16 mouse cellular contexts compared by ENCODE assay signal in the genomic region with DNA sequence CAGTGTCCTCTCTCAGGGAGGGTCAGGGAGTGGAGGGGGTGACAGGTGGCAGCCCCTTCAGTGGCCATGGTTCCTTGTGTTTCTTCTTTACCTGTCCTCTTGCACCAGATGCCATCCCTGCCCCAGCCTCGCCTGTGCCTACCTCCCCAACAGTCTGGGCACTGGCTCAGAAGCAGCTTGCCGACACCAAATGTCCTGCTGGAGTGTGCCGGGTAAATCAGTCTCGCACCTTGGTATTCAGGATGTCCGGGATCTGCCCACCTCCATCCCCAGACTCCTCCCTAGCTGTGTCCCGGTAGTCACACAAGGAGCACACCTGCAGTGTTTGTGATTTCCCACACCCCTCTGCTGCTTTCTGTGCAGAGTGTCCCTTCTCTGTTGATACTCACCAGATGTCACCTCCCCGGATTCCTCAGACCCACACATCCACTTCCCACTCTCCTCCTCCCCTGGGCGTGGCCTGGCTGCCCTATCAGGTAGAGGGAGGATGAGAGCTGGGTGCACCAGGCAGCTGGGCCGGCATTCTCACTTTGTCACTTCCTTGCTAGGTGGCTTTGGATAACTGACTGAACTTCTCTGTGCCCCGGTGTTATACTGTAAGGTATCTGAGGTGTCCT. TPM values are rescaled to one million over a fixed set of nuclear protein-coding genes. Genes with fewer than 3 reads are reported as not detected.
DNase-seq lines count a peak whose midpoint lies in the region; ATAC-seq and TF ChIP-seq lines count a peak whose summit lies in the region.
"Had no signal": no experiment of that assay in that cellular context is flagged by ENCODE, and none has a peak within 500 bp of the region (broad histone marks: within the 10 kb centered on the region; RNA-seq: fewer than 3 reads in every experiment).

No protein-coding gene starts in this region.

- no peak overlapping the region for H3K4me2 ChIP-seq in embryonic facial prominence, embryonic 13.5 days
- no peak overlapping the region for H3K4me2 ChIP-seq in intestine, embryonic 16.5 days (ENCODE audit: low read depth, low read length)
- H3K4me2 ChIP-seq in midbrain, postnatal 0 days (ENCODE audit: low read depth, low read length, poor library complexity, severe bottlenecking) = no peak overlapping the region
- H3K4me2 ChIP-seq: forebrain, embryonic 13.5 days; limb, embryonic 13.5 days had no signal

- no peak for TF ChIP-seq POLR2A in cerebellum, adult 2 months (IDR thresholded peaks at IDR 0.05; ENCODE audit: borderline replicate concordance, insufficient read depth, low read length)

- peaks cover 84% of the 10 kb centered on the region for H3K36me3 ChIP-seq in embryonic facial prominence, embryonic 13.5 days
- peaks cover 82% of the 10 kb centered on the region for H3K36me3 ChIP-seq in embryonic facial prominence, embryonic 10.5 days (replicated peaks)
- peaks cover 13% of the 10 kb centered on the region for H3K36me3 ChIP-seq in intestine, embryonic 16.5 days (ENCODE audit: control insufficient read depth, insufficient read depth, low read length)
- peaks cover 60% of the 10 kb centered on the region for H3K36me3 ChIP-seq in midbrain, postnatal 0 days (ENCODE audit: insufficient read depth, low read length)

- no peak for TF ChIP-seq CTCF in cerebellum, adult 2 months (IDR thresholded peaks at IDR 0.05; ENCODE audit: borderline replicate concordance, insufficient read depth, low read depth, low read length)
- no peak for TF ChIP-seq CTCF in midbrain, postnatal 0 days (IDR thresholded peaks at IDR 0.05)

- no peak overlapping the region for H3K27ac ChIP-seq in embryonic facial prominence, embryonic 13.5 days
- no peak overlapping the region for H3K27ac ChIP-seq in embryonic facial prominence, embryonic 10.5 days (replicated peaks)
- H3K27ac ChIP-seq in cerebellum, adult 2 months (ENCODE audit: insufficient read depth, low read length) = peak overlapping the region; percentile 74
- no peak overlapping the region for H3K27ac ChIP-seq in intestine, embryonic 16.5 days (ENCODE audit: low read length)
- no peak overlapping the region for H3K27ac ChIP-seq in midbrain, postnatal 0 days (ENCODE audit: low read depth, low read length)
- H3K27ac ChIP-seq: forebrain, embryonic 13.5 days; limb, embryonic 13.5 days had no signal

- no peak overlapping the region for H3K4me3 ChIP-seq in embryonic facial prominence, embryonic 13.5 days
- no peak overlapping the region for H3K4me3 ChIP-seq in embryonic facial prominence, embryonic 10.5 days
- H3K4me3 ChIP-seq in cerebellum, adult 2 months (replicated peaks; ENCODE audit: insufficient read depth, low read depth, low read length) = no peak overlapping the region
- H3K4me3 ChIP-seq in intestine, embryonic 16.5 days (ENCODE audit: low read length) = no peak overlapping the region
- no peak overlapping the region for H3K4me3 ChIP-seq in midbrain, postnatal 0 days (ENCODE audit: low read depth, low read length)
- H3K4me3 ChIP-seq: forebrain, embryonic 13.5 days; limb, embryonic 13.5 days had no signal

- whole genome bisulfite sequencing in embryonic facial prominence, embryonic 13.5 days = 69% methylated on average over 10 of the region's 10 CpGs
- 77% methylated on average over 10 of the region's 10 CpGs for WGBS in embryonic facial prominence, embryonic 10.5 days
- 21% methylated on average over 10 of the region's 10 CpGs for WGBS in cerebellum, adult 2 months
- 48% methylated on average over 10 of the region's 10 CpGs for WGBS in intestine, embryonic 16.5 days
- 78% methylated on average over 10 of the region's 10 CpGs for WGBS in midbrain, postnatal 0 days

- H3K27me3 ChIP-seq in embryonic facial prominence, embryonic 13.5 days = no peaks in the 10 kb centered on the region
- no peaks in the 10 kb centered on the region for H3K27me3 ChIP-seq in embryonic facial prominence, embryonic 10.5 days (replicated peaks; ENCODE audit: low read depth, poor library complexity, severe bottlenecking)
- no peaks in the 10 kb centered on the region for H3K27me3 ChIP-seq in cerebellum, adult 2 months (ENCODE audit: control insufficient read depth, insufficient read depth, low read length)
- no peaks in the 10 kb centered on the region for H3K27me3 ChIP-seq in intestine, embryonic 16.5 days (replicated peaks; ENCODE audit: control insufficient read depth, insufficient read depth, low read length)
- H3K27me3 ChIP-seq in midbrain, postnatal 0 days (ENCODE audit: insufficient read depth, low read length) = no peaks in the 10 kb centered on the region
- H3K27me3 ChIP-seq: forebrain, embryonic 13.5 days; limb, embryonic 13.5 days had no signal

- no peaks in the 10 kb centered on the region for H3K9me3 ChIP-seq in embryonic facial prominence, embryonic 13.5 days
- H3K9me3 ChIP-seq in embryonic facial prominence, embryonic 10.5 days = no peaks in the 10 kb centered on the region
- no peaks in the 10 kb centered on the region for H3K9me3 ChIP-seq in intestine, embryonic 16.5 days (ENCODE audit: control insufficient read depth, low read length)
- H3K9me3 ChIP-seq in midbrain, postnatal 0 days (ENCODE audit: low read length) = no peaks in the 10 kb centered on the region
- H3K9me3 ChIP-seq: forebrain, embryonic 13.5 days; limb, embryonic 13.5 days had no signal

- ATAC-seq in embryonic facial prominence, embryonic 13.5 days (ENCODE audit: insufficient number of reproducible peaks, insufficient read depth, low FRiP score, low TSS enrichment, low read depth) = no peak
- ATAC-seq in intestine, embryonic 16.5 days = peak; percentile 43; the same call in 1 of the 2 replicates
- ATAC-seq in midbrain, postnatal 0 days (ENCODE audit: low FRiP score) = no peak
- ATAC-seq: forebrain, embryonic 13.5 days; inflammation-experienced regulatory T-cells, adult 6 months had no signal

- H3K9ac ChIP-seq in embryonic facial prominence, embryonic 13.5 days = 0 out of 2 replicates have a peak overlapping the region, but pooled peaks have one; percentile 11
- H3K9ac ChIP-seq in intestine, embryonic 16.5 days (ENCODE audit: low read depth, low read length) = no peak overlapping the region
- no peak overlapping the region for H3K9ac ChIP-seq in midbrain, postnatal 0 days (replicated peaks; ENCODE audit: low read length, poor library complexity, severe bottlenecking)
- H3K9ac ChIP-seq: forebrain, embryonic 13.5 days; limb, embryonic 13.5 days had no signal

- DNase-seq in embryonic facial prominence, embryonic 10.5 days (ENCODE audit: low spot score) = no peak
- DNase-seq in 416B (ENCODE audit: low read depth) = peak; percentile 61
- DNase-seq in cerebellum, adult 2 months = peak; percentile 61 to 71
- DNase-seq in urinary bladder, postnatal 14 days (ENCODE audit: low spot score) = no peak
- DNase-seq in midbrain, postnatal 0 days (ENCODE audit: low spot score) = no peak
- DNase-seq in heart, adult 18-20 months = no peak
- DNase-seq: adrenal gland, postnatal 25 days; B cell, adult 2 months; lung, postnatal 10 days; right cerebral cortex, postnatal 14 days; thymus, postnatal 25 days had no signal

- H3K4me1 ChIP-seq in embryonic facial prominence, embryonic 13.5 days = no peaks in the 10 kb centered on the region
- H3K4me1 ChIP-seq in embryonic facial prominence, embryonic 10.5 days = no peaks in the 10 kb centered on the region
- peaks cover 13% of the 10 kb centered on the region for H3K4me1 ChIP-seq in cerebellum, adult 2 months (ENCODE audit: control insufficient read depth, insufficient read depth, low read length)
- peaks cover 7% of the 10 kb centered on the region for H3K4me1 ChIP-seq in intestine, embryonic 16.5 days (ENCODE audit: control insufficient read depth, insufficient read depth, low read length)
- no peaks in the 10 kb centered on the region for H3K4me1 ChIP-seq in midbrain, postnatal 0 days (ENCODE audit: insufficient read depth, low read length)
- H3K4me1 ChIP-seq: forebrain, embryonic 13.5 days; limb, embryonic 13.5 days had no signal

RNA-seq across cellular contexts. Expression of a gene that starts 7.1 kb away (rescaled TPM):
- polyA plus RNA-seq in embryonic facial prominence, embryonic 13.5 days (2015; fragmentation: Nextera tagmentation; extraction: Ambion mirVana) = 44.9 and 47.8 TPM in 2 replicates
- polyA plus RNA-seq in embryonic facial prominence, embryonic 10.5 days (2016; fragmentation: Nextera tagmentation; extraction: Ambion mirVana) = 35.7 and 36.9 TPM in 2 replicates
- 118 and 124 TPM in 2 replicates for polyA plus RNA-seq in cerebellum, adult 2 months (2012; rRNA removed)
- 29.9 and 32.5 TPM in 2 replicates for polyA plus RNA-seq in intestine, embryonic 16.5 days (2015; fragmentation: Nextera tagmentation; extraction: Ambion mirVana)
- 58.5 and 68.8 TPM in 2 replicates for total RNA-seq in midbrain, postnatal 0 days (2014; rRNA removed)
- polyA plus RNA-seq in midbrain, postnatal 0 days (2015; fragmentation: Nextera tagmentation; extraction: Ambion mirVana) = 31.3 and 32.5 TPM in 2 replicates
- total RNA-seq in heart, adult 18-20 months (2021) = 10 to 100 TPM; 40.2 to 45.6 TPM

RNA-seq across cellular contexts. Expression of a gene that starts 35.9 kb away (rescaled TPM):
- polyA plus RNA-seq in embryonic facial prominence, embryonic 13.5 days (2015; fragmentation: Nextera tagmentation; extraction: Ambion mirVana) = 18.0 and 22.9 TPM in 2 replicates
- 24.1 and 27.3 TPM in 2 replicates for polyA plus RNA-seq in embryonic facial prominence, embryonic 10.5 days (2016; fragmentation: Nextera tagmentation; extraction: Ambion mirVana)
- 22.5 and 24.2 TPM in 2 replicates for polyA plus RNA-seq in cerebellum, adult 2 months (2012; rRNA removed)
- 10.3 and 12.4 TPM in 2 replicates for polyA plus RNA-seq in intestine, embryonic 16.5 days (2015; fragmentation: Nextera tagmentation; extraction: Ambion mirVana)
- total RNA-seq in midbrain, postnatal 0 days (2014; rRNA removed) = 37.1 and 41.3 TPM in 2 replicates
- polyA plus RNA-seq in midbrain, postnatal 0 days (2015; fragmentation: Nextera tagmentation; extraction: Ambion mirVana) = 37.9 and 40.7 TPM in 2 replicates
- 1 to 10 TPM; 2.4 to 3.0 TPM for total RNA-seq in heart, adult 18-20 months (2021)

Comparison
In these comparisons a context has a peak if more than half of its experiments do, and no peak if none do; other contexts are left out.
1. DNase-seq: peak in 416B (single experiment) and cerebellum, adult 2 months (2 of 2); none in embryonic facial prominence, embryonic 10.5 days (single experiment), urinary bladder, postnatal 14 days (single experiment), midbrain, postnatal 0 days (single experiment) and heart, adult 18-20 months (0 of 2).